Mouse (Mus musculus): Measurements from ENCODE around the gene Copg2.

The Copg2 gene

GRCm38 (mm10) chr6:30896195-30896985, at the start of gene Copg2:
Gene Copg2, minus strand, starts transcription at chr6:30896794.
- peak; percentile 97 for DNase-seq (ENCODE audit: low read depth, low spot score)

GRCm38 (mm10) chr6:30939264-30939663, 42.7 kb upstream of the Copg2 start:
- no peak for DNase-seq (ENCODE audit: low read depth, low spot score)

- peak; percentile 36 for DNase-seq (ENCODE audit: low read depth, low spot score)
Measured at GRCm38 (mm10) chr6:30922821-30923220, 26.2 kb upstream of the Copg2 start.

- peak; percentile 40 for DNase-seq (ENCODE audit: low read depth, low spot score)
Measured at GRCm38 (mm10) chr6:30921826-30922225, 25.2 kb upstream of the Copg2 start.

GRCm38 (mm10) chr6:30920834-30921675, 24.5 kb upstream of the Copg2 start:
- peak; percentile 67 for DNase-seq (ENCODE audit: low read depth, low spot score)

GRCm38 (mm10) chr6:30915473-30915872, 18.9 kb upstream of the Copg2 start, which contains the start of gene Tsga13:
Gene Tsga13, minus strand, starts transcription at chr6:30915573.
- DNase-seq (ENCODE audit: low read depth, low spot score), result no peak

- no peak for DNase-seq (ENCODE audit: low read depth, low spot score)
Measured at GRCm38 (mm10) chr6:30907970-30908369, 11.4 kb upstream of the Copg2 start.

GRCm38 (mm10) chr6:30904911-30905310, 8.3 kb upstream of the Copg2 start:
- no peak for DNase-seq (ENCODE audit: low read depth, low spot score)

- peak; percentile 45 for DNase-seq (ENCODE audit: low read depth, low spot score)
Measured at GRCm38 (mm10) chr6:30904033-30904432, 7.4 kb upstream of the Copg2 start.

- DNase-seq (ENCODE audit: low read depth, low spot score), result no peak
Measured at GRCm38 (mm10) chr6:30897520-30897919, 926 bp upstream of the Copg2 start.

GRCm38 (mm10) chr6:30896986-30897327, 363 bp upstream of the Copg2 start:
- no peak for DNase-seq (ENCODE audit: low read depth, low spot score)

GRCm38 (mm10) chr6:30895819-30896194, 787 bp downstream of the Copg2 start:
- no peak for DNase-seq (ENCODE audit: low read depth, low spot score)

- no peak for DNase-seq (ENCODE audit: low read depth, low spot score)
Measured at GRCm38 (mm10) chr6:30893081-30893480, 3.5 kb downstream of the Copg2 start.

- no peak for DNase-seq (ENCODE audit: low read depth, low spot score)
Measured at GRCm38 (mm10) chr6:30891761-30892160, 4.8 kb downstream of the Copg2 start.

GRCm38 (mm10) chr6:30884856-30885255, 11.7 kb downstream of the Copg2 start:
- no peak for DNase-seq (ENCODE audit: low read depth, low spot score)

GRCm38 (mm10) chr6:30883491-30883890, 13.1 kb downstream of the Copg2 start:
- no peak for DNase-seq (ENCODE audit: low read depth, low spot score)

GRCm38 (mm10) chr6:30876661-30877060, 19.9 kb downstream of the Copg2 start:
- DNase-seq (ENCODE audit: low read depth, low spot score), result no peak

GRCm38 (mm10) chr6:30866501-30866900, 30.1 kb downstream of the Copg2 start:
- DNase-seq (ENCODE audit: low read depth, low spot score), result no peak

- DNase-seq (ENCODE audit: low read depth, low spot score), result no peak
Measured at GRCm38 (mm10) chr6:30865031-30865678, 31.4 kb downstream of the Copg2 start.

- peak; percentile 74 for DNase-seq (ENCODE audit: low read depth, low spot score)
Measured at GRCm38 (mm10) chr6:30855956-30856355, 40.6 kb downstream of the Copg2 start.

- no peak for DNase-seq (ENCODE audit: low read depth, low spot score)
Measured at GRCm38 (mm10) chr6:30855205-30855604, 41.4 kb downstream of the Copg2 start.

GRCm38 (mm10) chr6:30849818-30850217, 46.8 kb downstream of the Copg2 start:
- no peak for DNase-seq (ENCODE audit: low read depth, low spot score)

Measured in A20 (cell line).